Mouse (Mus musculus): ENCODE data around the gene Ttc23. TPM values are rescaled to one million over a fixed set of nuclear protein-coding genes. Genes with fewer than 3 reads are reported as not detected.

Ttc23 gene
- 1 to 10 TPM; 9.0 TPM for total RNA-seq (2021)

GRCm38 (mm10) chr7:67647277-67647676 is at the start of gene Ttc23:
Gene Ttc23 (plus strand): TSS chr7:67647410.
- no peak for DNase-seq (ENCODE audit: extremely low spot score in 1 of 2, low spot score in 2 of 2)
- intact Hi-C loops (cut with DNase I) = no loop called here

- DNase-seq (ENCODE audit: extremely low spot score in 1 of 2, low spot score in 2 of 2) = peak; percentile 56 to 71
- intact Hi-C loops (cut with DNase I) = no loop called here
Observed at GRCm38 (mm10) chr7:67598050-67598449, 49.2 kb upstream of the Ttc23 start.

- DNase-seq (ENCODE audit: extremely low spot score in 1 of 2, low spot score in 2 of 2) = no peak
- intact Hi-C loops (cut with DNase I) = no loop called here
Observed at GRCm38 (mm10) chr7:67605114-67605513, 42.1 kb upstream of the Ttc23 start.

GRCm38 (mm10) chr7:67606250-67606649 is 41.0 kb upstream of the Ttc23 start:
- DNase-seq (ENCODE audit: extremely low spot score in 1 of 2, low spot score in 2 of 2) = no peak
- intact Hi-C loops (cut with DNase I) = no loop called here

GRCm38 (mm10) chr7:67607669-67608347 is 39.4 kb upstream of the Ttc23 start:
- intact Hi-C loops (cut with DNase I) = no loop called here
- no peak for DNase-seq (ENCODE audit: extremely low spot score in 1 of 2, low spot score in 2 of 2)

GRCm38 (mm10) chr7:67608348-67609024 is 38.7 kb upstream of the Ttc23 start:
- DNase-seq (ENCODE audit: extremely low spot score in 1 of 2, low spot score in 2 of 2) = no peak
- intact Hi-C loops (cut with DNase I) = no loop called here

GRCm38 (mm10) chr7:67613795-67614463 is 33.3 kb upstream of the Ttc23 start:
- intact Hi-C loops (cut with DNase I) = no loop called here
- DNase-seq (ENCODE audit: extremely low spot score in 1 of 2, low spot score in 2 of 2) = peak in 1 of 2 experiments; percentile 69

GRCm38 (mm10) chr7:67614464-67614861 is 32.7 kb upstream of the Ttc23 start:
- intact Hi-C loops (cut with DNase I) = no loop called here
- no peak for DNase-seq (ENCODE audit: extremely low spot score in 1 of 2, low spot score in 2 of 2)

- DNase-seq (ENCODE audit: extremely low spot score in 1 of 2, low spot score in 2 of 2) = no peak
- intact Hi-C loops (cut with DNase I) = no loop called here
Observed at GRCm38 (mm10) chr7:67616890-67617289, 30.3 kb upstream of the Ttc23 start.

- DNase-seq (ENCODE audit: extremely low spot score in 1 of 2, low spot score in 2 of 2) = no peak
- intact Hi-C loops (cut with DNase I) = no loop called here
Observed at GRCm38 (mm10) chr7:67617646-67618045, 29.6 kb upstream of the Ttc23 start.

GRCm38 (mm10) chr7:67618316-67618715 is 28.9 kb upstream of the Ttc23 start:
- DNase-seq (ENCODE audit: extremely low spot score in 1 of 2, low spot score in 2 of 2) = no peak
- intact Hi-C loops (cut with DNase I) = no loop called here

- intact Hi-C loops (cut with DNase I) = loop anchor here (5.0 kb wide), 1 partner anchor 248 kb away; the partner anchor contains the start of gene Mef2a
- peak in 1 of 2 experiments; percentile 43 for DNase-seq (ENCODE audit: extremely low spot score in 1 of 2, low spot score in 2 of 2)
Observed at GRCm38 (mm10) chr7:67619836-67620235, 27.4 kb upstream of the Ttc23 start.

GRCm38 (mm10) chr7:67622151-67622550 is 25.1 kb upstream of the Ttc23 start:
- intact Hi-C loops (cut with DNase I) = loop anchor here (5.0 kb wide), 1 partner anchor 250 kb away; the partner anchor contains the start of gene Mef2a
- DNase-seq (ENCODE audit: extremely low spot score in 1 of 2, low spot score in 2 of 2) = no peak

- no peak for DNase-seq (ENCODE audit: extremely low spot score in 1 of 2, low spot score in 2 of 2)
- intact Hi-C loops (cut with DNase I) = no loop called here
Observed at GRCm38 (mm10) chr7:67626671-67627070, 20.5 kb upstream of the Ttc23 start.

- intact Hi-C loops (cut with DNase I) = loop anchor here (2.0 to 5.0 kb wide), 2 partner anchors 392 to 789 kb away; no protein-coding TSS in a partner anchor
- no peak for DNase-seq (ENCODE audit: extremely low spot score in 1 of 2, low spot score in 2 of 2)
Observed at GRCm38 (mm10) chr7:67629681-67630080, 17.5 kb upstream of the Ttc23 start.

GRCm38 (mm10) chr7:67630817-67631216 is 16.4 kb upstream of the Ttc23 start:
- intact Hi-C loops (cut with DNase I) = loop anchor here (2.0 to 5.0 kb wide), 2 partner anchors 394 to 790 kb away; no protein-coding TSS in a partner anchor
- peak; percentile 77 to 82 for DNase-seq (ENCODE audit: extremely low spot score in 1 of 2, low spot score in 2 of 2)

GRCm38 (mm10) chr7:67632380-67632779 is 14.8 kb upstream of the Ttc23 start:
- intact Hi-C loops (cut with DNase I) = loop anchor here (5.0 kb wide), 1 partner anchor 395 kb away; no protein-coding TSS in a partner anchor
- no peak for DNase-seq (ENCODE audit: extremely low spot score in 1 of 2, low spot score in 2 of 2)

- DNase-seq (ENCODE audit: extremely low spot score in 1 of 2, low spot score in 2 of 2) = no peak
- intact Hi-C loops (cut with DNase I) = loop anchor here (5.0 kb wide), 1 partner anchor 397 kb away; no protein-coding TSS in a partner anchor
Observed at GRCm38 (mm10) chr7:67634210-67634609, 13.0 kb upstream of the Ttc23 start.

GRCm38 (mm10) chr7:67636161-67636560 is 11.0 kb upstream of the Ttc23 start:
- intact Hi-C loops (cut with DNase I) = no loop called here
- no peak for DNase-seq (ENCODE audit: extremely low spot score in 1 of 2, low spot score in 2 of 2)

Measured in left cerebral cortex, postnatal 10 days (tissue).